Mouse (Mus musculus) gastrocnemius, adult 8-10 months (tissue): ENCODE results near the gene Tfcp2l1. TPM values are rescaled to one million over a fixed set of nuclear protein-coding genes. Genes with fewer than 3 reads are reported as not detected.
"Not testable (repeated sequence)": the region's sequence is repeated elsewhere in the genome, so short reads cannot be mapped to it uniquely, and the experiment has no call there.

Experiments used
- DNase-seq, 2 experiments: peaks; one replicate each; pipeline ENCODE4 v3.0.0; 2022; ENCODE audit warnings: low spot score in 2 of 2
- total RNA-seq, 4 experiments: library from RNA; stranded (reverse); gene quantifications; 2 replicates each; pipeline ENCODE4 v1.2.4; 2022

Gene Tfcp2l1
- 1 to 10 TPM; 2.6 to 8.5 (median 6.5) TPM for total RNA-seq

- DNase-seq, result peak; percentile 77 to 81
These were observed at the start of gene Tfcp2l1 for GRCm38 (mm10) chr1:118627781-118628464. TSS of gene Tfcp2l1 (plus strand) at chr1:118627945.

- DNase-seq, result no peak
These were observed 47.5 kb upstream of the Tfcp2l1 start for GRCm38 (mm10) chr1:118580174-118580702.

- DNase-seq, result no peak
These were observed 46.6 kb upstream of the Tfcp2l1 start for GRCm38 (mm10) chr1:118581179-118581578.

GRCm38 (mm10) chr1:118589721-118590120, 38.0 kb upstream of the Tfcp2l1 start:
- no peak for DNase-seq

- no peak for DNase-seq
These were observed 34.8 kb upstream of the Tfcp2l1 start for GRCm38 (mm10) chr1:118592933-118593332.

GRCm38 (mm10) chr1:118595395-118595794, 32.4 kb upstream of the Tfcp2l1 start:
- no peak for DNase-seq

- no peak for DNase-seq
These were observed 30.1 kb upstream of the Tfcp2l1 start for GRCm38 (mm10) chr1:118597475-118598213.

GRCm38 (mm10) chr1:118598339-118598738, 29.4 kb upstream of the Tfcp2l1 start:
- no peak for DNase-seq

GRCm38 (mm10) chr1:118613631-118614183, 14.0 kb upstream of the Tfcp2l1 start:
- DNase-seq, result no peak

GRCm38 (mm10) chr1:118621055-118621454, 6.7 kb upstream of the Tfcp2l1 start:
- not testable (repeated sequence) for DNase-seq

GRCm38 (mm10) chr1:118622857-118623256, 4.9 kb upstream of the Tfcp2l1 start:
- no peak for DNase-seq

- no peak for DNase-seq
These were observed 2.3 kb upstream of the Tfcp2l1 start for GRCm38 (mm10) chr1:118625461-118625860.

GRCm38 (mm10) chr1:118625921-118626320, 1.8 kb upstream of the Tfcp2l1 start:
- no peak for DNase-seq

GRCm38 (mm10) chr1:118626452-118626851, 1.3 kb upstream of the Tfcp2l1 start:
- DNase-seq, result no peak

GRCm38 (mm10) chr1:118633415-118633980, 5.8 kb downstream of the Tfcp2l1 start:
- DNase-seq, result no peak

GRCm38 (mm10) chr1:118642296-118642999, 14.7 kb downstream of the Tfcp2l1 start:
- DNase-seq, result no peak

- peak; percentile 42 to 60 for DNase-seq
These were observed 15.6 kb downstream of the Tfcp2l1 start for GRCm38 (mm10) chr1:118643138-118643979.

GRCm38 (mm10) chr1:118645701-118646100, 18.0 kb downstream of the Tfcp2l1 start:
- DNase-seq, result no peak

- DNase-seq, result no peak
These were observed 20.3 kb downstream of the Tfcp2l1 start for GRCm38 (mm10) chr1:118648015-118648414.
